Mouse (Mus musculus) brown adipose tissue, adult 24 weeks (tissue): Measurements from ENCODE around the gene Tspan9. TPM values are rescaled to one million over a fixed set of nuclear protein-coding genes. Genes with fewer than 3 reads are reported as not detected.

ENCODE experiments used
- H3K27ac ChIP-seq: fragments of 200-500 bp; replicated peaks from 2 replicates; pipeline ENCODE4 v1.5.1; 2012; ENCODE audit warnings: low read depth, mild to moderate bottlenecking, low read length
- H3K4me1 ChIP-seq: fragments of 200-500 bp; 2 replicates; pipeline ENCODE4 v1.6.1; 2012; ENCODE audit warnings: low read length, mixed read lengths; ENCODE audit not compliant: control insufficient read depth, insufficient read depth, insufficient read length
- H3K4me3 ChIP-seq: fragments of 200-500 bp; 2 replicates; pipeline ENCODE4 v1.5.1; 2012; ENCODE audit warnings: low read depth, mild to moderate bottlenecking, low read length, moderate library complexity; ENCODE audit not compliant: insufficient read depth
- polyA plus RNA-seq: library from polyadenylated mRNA; stranded (reverse); fragments of >200 nt; gene quantifications from 2 replicates; pipeline ENCODE4 v1.2.4, GENCODE M21; 2012; ENCODE audit not compliant: missing spikeins, insufficient read depth, insufficient read length

Tspan9 gene
- polyA plus RNA-seq, 1 experiment = 7.5 TPM

- H3K4me1 ChIP-seq = peaks cover 12% of the 10 kb centered on the region
- H3K4me3 ChIP-seq = no peak overlapping the region
- no peak overlapping the region for H3K27ac ChIP-seq
Measured at GRCm38 (mm10) chr6:128081293-128081692, 62.1 kb downstream of the Tspan9 start.

GRCm38 (mm10) chr6:128079576-128080224 lies 63.7 kb downstream of the Tspan9 start:
- no peak overlapping the region for H3K4me3 ChIP-seq
- no peak overlapping the region for H3K27ac ChIP-seq
- H3K4me1 ChIP-seq = peaks cover 21% of the 10 kb centered on the region

GRCm38 (mm10) chr6:128078508-128078907 lies 64.9 kb downstream of the Tspan9 start:
- Histone ChIP-seq H3K27ac (no peak overlapping the region), H3K4me1 (peaks cover 21% of the 10 kb centered on the region)

DNA sequence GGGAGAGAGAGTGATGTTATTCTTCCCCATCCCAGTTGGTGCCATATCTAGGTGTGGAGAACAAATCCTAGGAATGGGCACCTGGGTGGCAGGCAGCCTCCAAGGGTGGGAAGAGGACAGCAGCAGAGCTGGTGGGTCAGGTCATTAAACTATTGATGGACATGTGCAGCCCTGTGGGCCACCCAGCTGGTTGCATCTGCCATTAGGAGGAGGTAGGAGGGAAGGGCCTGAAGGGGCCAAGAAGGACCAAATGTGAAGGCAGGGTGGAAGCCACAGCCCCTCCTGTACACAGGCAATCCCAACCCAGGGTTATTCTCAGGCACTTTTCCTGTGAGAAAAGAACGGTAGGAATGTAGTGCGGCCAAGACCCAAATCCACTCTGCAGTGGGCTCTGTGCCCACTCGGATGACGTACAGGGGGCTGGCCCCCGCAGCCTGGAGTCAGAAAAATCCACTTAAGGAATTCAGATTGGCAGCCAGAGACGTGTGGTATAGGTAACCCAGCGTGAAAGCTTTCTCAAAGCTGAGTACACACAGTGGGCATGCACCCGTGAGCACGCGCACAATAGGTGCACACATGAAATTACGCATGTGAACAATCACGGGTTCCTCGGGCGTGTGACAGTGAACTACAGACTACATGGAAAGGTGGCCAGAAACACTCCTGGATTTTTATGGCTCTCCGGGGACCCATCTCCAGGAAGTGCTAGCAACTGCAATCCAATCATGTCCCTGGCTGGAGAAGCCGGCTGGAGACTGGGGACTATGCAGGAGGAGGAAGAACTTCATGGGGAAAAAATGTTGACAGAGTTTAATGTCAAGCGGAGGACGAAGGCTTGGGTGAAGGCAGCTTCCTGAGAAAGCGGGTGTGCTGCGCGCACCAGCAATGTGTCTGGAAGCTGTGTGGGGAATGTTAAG lies 67.0 kb downstream of the Tspan9 start:
- H3K27ac ChIP-seq = no peak overlapping the region
- H3K4me1 ChIP-seq = peaks cover 21% of the 10 kb centered on the region
- H3K4me3 ChIP-seq = no peak overlapping the region

More at GRCm38 (mm10) chr6:128078508-128078907, 64.9 kb downstream of the Tspan9 start:
- H3K4me3 ChIP-seq = no peak overlapping the region

GRCm38 (mm10) chr6:128075453-128076003 lies 67.9 kb downstream of the Tspan9 start:
- H3K27ac ChIP-seq = no peak overlapping the region
- peaks cover 21% of the 10 kb centered on the region for H3K4me1 ChIP-seq

GRCm38 (mm10) chr6:128070921-128071558 lies 72.4 kb downstream of the Tspan9 start:
- H3K4me1 ChIP-seq = peaks cover 31% of the 10 kb centered on the region
- H3K4me3 ChIP-seq = no peak overlapping the region
- H3K27ac ChIP-seq = no peak overlapping the region

More at GRCm38 (mm10) chr6:128075453-128076003, 67.9 kb downstream of the Tspan9 start:
- no peak overlapping the region for H3K4me3 ChIP-seq

DNA sequence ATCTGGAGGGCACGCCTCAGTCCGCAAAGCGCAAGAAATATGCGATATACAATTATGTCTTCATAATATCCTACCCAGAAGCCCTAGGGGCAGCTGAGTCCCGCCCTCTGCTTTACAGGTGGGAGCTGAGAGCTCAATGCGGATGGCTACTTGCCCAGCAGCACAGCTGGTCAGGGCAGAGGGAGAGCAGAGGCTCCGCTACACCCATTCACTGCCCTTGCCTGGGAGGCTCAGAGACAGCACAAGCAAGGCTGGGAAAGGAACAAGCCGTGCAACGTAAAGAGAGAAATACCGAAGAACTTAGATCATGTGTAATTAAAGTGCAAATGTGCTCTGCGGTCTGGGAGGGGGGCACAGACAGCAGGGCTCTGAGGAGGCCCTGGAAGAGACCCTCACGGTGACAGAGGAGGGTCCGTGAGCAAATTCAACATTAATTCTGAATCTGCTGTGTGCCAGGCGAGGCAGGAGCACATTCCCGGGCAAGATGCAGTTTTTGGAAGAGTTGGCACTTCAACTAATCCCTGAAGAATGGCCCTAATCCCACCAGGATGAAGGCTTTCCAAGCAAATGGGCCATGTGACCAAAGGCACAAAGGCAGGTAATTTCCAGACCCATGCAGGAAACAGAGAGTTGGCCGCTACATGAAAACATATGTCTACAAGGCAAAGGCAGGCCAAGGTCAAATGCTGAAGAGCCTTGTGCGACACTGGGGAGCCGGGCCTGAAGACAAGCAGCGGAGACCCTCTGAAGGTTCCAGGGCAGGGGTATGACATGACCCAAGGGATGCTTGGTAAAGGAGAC lies 73.1 kb downstream of the Tspan9 start:
- Histone ChIP-seq H3K4me1 (peaks cover 28% of the 10 kb centered on the region), H3K27ac (no peak overlapping the region), H3K4me3 (no peak overlapping the region)

- no peak overlapping the region for H3K4me3 ChIP-seq
- H3K27ac ChIP-seq = 0 out of 2 replicates have a peak overlapping the region, but pooled peaks have one; percentile 0
- peaks cover 27% of the 10 kb centered on the region for H3K4me1 ChIP-seq
Measured at GRCm38 (mm10) chr6:128068144-128068543, 75.2 kb downstream of the Tspan9 start.

GRCm38 (mm10) chr6:128065982-128066381 lies 77.4 kb downstream of the Tspan9 start:
- Histone ChIP-seq H3K4me1 (peaks cover 27% of the 10 kb centered on the region), H3K27ac (no peak overlapping the region), H3K4me3 (no peak overlapping the region)

DNA sequence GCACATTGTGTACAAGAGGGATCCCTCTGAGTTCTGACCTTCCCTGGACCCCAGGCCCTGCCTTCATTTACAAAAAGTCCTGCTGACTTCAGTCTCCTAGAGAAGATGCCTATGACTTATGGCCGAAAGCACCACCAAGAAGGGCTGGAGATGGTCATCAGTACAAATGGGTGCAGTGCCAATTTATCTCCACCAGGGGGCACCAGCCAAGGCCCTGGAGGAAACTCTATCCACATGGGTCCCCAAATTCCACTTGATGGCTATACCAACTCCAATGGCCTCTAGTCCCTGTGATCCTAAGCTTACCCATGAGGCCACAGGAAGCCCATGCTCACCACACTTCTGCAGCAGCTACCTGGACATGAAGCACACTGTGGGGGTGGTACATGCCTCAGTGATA lies 79.9 kb downstream of the Tspan9 start:
- H3K4me3 ChIP-seq = no peak overlapping the region
- H3K4me1 ChIP-seq = peaks cover 24% of the 10 kb centered on the region
- no peak overlapping the region for H3K27ac ChIP-seq

DNA sequence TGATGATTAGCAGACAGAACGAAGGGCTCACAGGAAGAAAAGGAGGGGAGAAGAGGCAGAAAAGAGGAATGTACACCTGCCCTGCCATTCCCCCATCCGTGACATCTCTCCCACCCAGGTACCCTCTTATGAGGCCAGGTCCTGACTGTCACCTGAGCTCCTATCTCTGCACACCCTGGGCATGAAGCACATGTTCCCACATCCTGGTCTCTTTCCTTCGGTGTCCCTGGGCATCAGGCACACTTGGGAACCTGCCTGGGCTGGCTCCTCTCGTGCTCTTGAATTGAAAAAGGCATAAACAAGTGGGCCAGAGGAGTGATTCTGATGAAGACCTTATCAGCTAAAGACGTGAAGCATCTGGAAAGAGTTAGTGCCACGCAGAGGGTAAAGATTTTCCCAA lies 80.6 kb downstream of the Tspan9 start:
- no peak overlapping the region for H3K27ac ChIP-seq
- peaks cover 19% of the 10 kb centered on the region for H3K4me1 ChIP-seq
- no peak overlapping the region for H3K4me3 ChIP-seq

GRCm38 (mm10) chr6:128062216-128062615 lies 81.2 kb downstream of the Tspan9 start:
- H3K4me3 ChIP-seq = no peak overlapping the region
- no peak overlapping the region for H3K27ac ChIP-seq
- H3K4me1 ChIP-seq = peaks cover 13% of the 10 kb centered on the region

- H3K27ac ChIP-seq = no peak overlapping the region
- peaks cover 6% of the 10 kb centered on the region for H3K4me1 ChIP-seq
- no peak overlapping the region for H3K4me3 ChIP-seq
Measured at GRCm38 (mm10) chr6:128061342-128061741, 82.1 kb downstream of the Tspan9 start.

DNA sequence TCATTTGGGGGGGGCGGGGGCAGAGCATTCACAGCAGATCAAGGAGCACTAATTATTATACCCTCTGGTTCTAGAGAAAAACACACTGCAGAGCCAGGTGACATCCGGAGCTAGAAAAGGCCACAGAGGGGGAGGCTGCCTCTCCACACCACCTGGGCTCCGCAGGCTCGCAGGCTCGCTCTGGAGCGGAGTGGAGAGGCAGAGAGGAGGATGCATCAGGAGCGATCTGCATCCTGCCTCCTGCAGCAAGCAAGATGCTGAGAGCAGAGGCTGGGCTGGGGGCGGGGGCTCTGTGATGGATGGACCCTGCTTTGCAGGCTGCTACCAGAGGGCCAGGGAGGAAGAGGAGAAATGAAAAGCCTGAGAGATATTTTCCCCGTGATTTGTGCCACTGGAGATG lies 84.8 kb downstream of the Tspan9 start:
- Histone ChIP-seq H3K27ac (no peak overlapping the region), H3K4me3 (no peak overlapping the region), H3K4me1 (no peaks in the 10 kb centered on the region)
